Mouse (Mus musculus): ENCODE measurements around the gene Nf2. TPM values are rescaled to one million over a fixed set of nuclear protein-coding genes. Genes with fewer than 3 reads are reported as not detected.

The Nf2 gene
- polyA plus RNA-seq, 1 experiment from 2014 or later, result 93.1 TPM

GRCm38 (mm10) chr11:4865645-4866251, 16.4 kb upstream of the Nf2 start:
- ChIA-PET CTCF (interaction anchor here (1.0 to 2.6 kb wide), 8 partner anchors 8 to 28 kb away, joined by 3 to 11 read pairs (median 6); no protein-coding TSS in a partner anchor), POLR2A (no interaction called here)
- in situ Hi-C loops (cut with MboI; ENCODE audit: low pct_unique_long_range_greater_than_20kb), result loop anchor here (10.0 kb wide), 1 partner anchor 431 kb away; no protein-coding TSS in a partner anchor
- ATAC-seq, result no peak
- no peak for DNase-seq (ENCODE audit: low read depth, low spot score)
- no peaks in the 10 kb centered on the region for H3K27me3 ChIP-seq
- TF ChIP-seq CTCF (IDR thresholded peaks at IDR 0.05), result peak; percentile 75

DNA sequence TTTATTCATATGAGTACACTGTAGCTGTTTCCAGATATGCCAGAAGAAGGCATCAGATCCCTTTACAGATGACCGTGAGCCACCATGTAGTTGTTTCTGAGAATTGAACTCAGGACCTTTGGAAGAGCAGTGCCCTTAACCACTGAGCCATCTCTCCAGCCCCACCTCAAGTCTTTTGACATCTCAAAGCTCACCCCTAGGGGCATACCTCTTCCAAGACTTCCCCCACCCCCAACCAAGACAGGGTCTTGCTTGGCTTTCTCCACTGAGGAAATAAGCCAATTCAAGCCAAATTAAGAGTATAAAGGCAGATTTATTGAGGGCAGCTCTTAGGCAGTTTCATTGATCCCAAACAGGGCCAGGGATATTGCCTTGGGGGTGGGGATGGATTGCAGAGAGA, 13.4 kb upstream of the Nf2 start:
- TF ChIP-seq CTCF (IDR thresholded peaks at IDR 0.05), result no peak
- POLR2A ChIA-PET, result interaction anchor here (0.5 to 0.7 kb wide), 2 partner anchors 14 to 30 kb away, joined by 3 read pairs; no protein-coding TSS in a partner anchor
- CTCF ChIA-PET, result interaction anchor here (1.0 kb wide), 1 partner anchor 20 kb away, joined by 3 read pairs; no protein-coding TSS in a partner anchor
- ATAC-seq (no peak), DNase-seq (ENCODE audit: low read depth, low spot score) (no peak)
- in situ Hi-C loops (cut with MboI; ENCODE audit: low pct_unique_long_range_greater_than_20kb), result loop anchor here (10.0 kb wide), 1 partner anchor 428 kb away; no protein-coding TSS in a partner anchor
- no peaks in the 10 kb centered on the region for H3K27me3 ChIP-seq

GRCm38 (mm10) chr11:4861816-4862604, 12.7 kb upstream of the Nf2 start:
- no peaks in the 10 kb centered on the region for H3K27me3 ChIP-seq
- DNase-seq (ENCODE audit: low read depth, low spot score), result no peak

DNA sequence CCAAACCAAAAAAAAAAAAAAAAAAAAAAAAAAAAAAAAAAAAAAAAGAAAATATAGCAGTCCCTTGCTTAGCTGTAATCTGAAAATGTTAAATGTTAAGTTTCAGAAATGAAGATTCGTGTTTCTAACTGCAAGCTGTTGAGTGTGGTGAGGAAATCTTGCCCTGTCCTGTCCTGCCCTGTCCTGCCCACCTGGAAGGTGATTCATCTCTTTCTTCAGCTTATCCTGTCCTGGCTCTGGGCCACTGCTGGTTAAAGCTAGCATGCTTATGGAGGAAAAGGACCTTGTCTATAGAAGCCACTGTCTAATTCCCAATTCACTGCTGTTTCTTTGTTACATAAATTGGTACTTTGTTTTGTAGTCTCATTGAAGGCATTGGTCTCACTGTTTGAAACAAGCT, 11.7 kb upstream of the Nf2 start:
- H3K27me3 ChIP-seq, result no peaks in the 10 kb centered on the region
- POLR2A ChIA-PET, result no interaction called here

More at GRCm38 (mm10) chr11:4861816-4862604, 12.7 kb upstream of the Nf2 start:
- TF ChIP-seq CTCF (IDR thresholded peaks at IDR 0.05), result no peak
- ATAC-seq, result no peak
- CTCF ChIA-PET, result interaction anchor here (0.9 to 1.1 kb wide), 4 partner anchors 9 to 19 kb away, joined by 3 read pairs; no protein-coding TSS in a partner anchor
- POLR2A ChIA-PET, result interaction anchor here (0.5 to 0.7 kb wide), 2 partner anchors 13 to 29 kb away, joined by 3 read pairs; no protein-coding TSS in a partner anchor
- in situ Hi-C loops (cut with MboI; ENCODE audit: low pct_unique_long_range_greater_than_20kb), result loop anchor here (10.0 kb wide), 1 partner anchor 427 kb away; no protein-coding TSS in a partner anchor

GRCm38 (mm10) chr11:4858416-4858815, 9.1 kb upstream of the Nf2 start:
- ATAC-seq, result no peak
- CTCF ChIA-PET, result interaction anchor here (1.2 to 2.3 kb wide), 4 partner anchors 8 to 24 kb away, joined by 3 to 11 read pairs (median 8); no protein-coding TSS in a partner anchor
- TF ChIP-seq CTCF (IDR thresholded peaks at IDR 0.05), result no peak
- in situ Hi-C loops (cut with MboI; ENCODE audit: low pct_unique_long_range_greater_than_20kb), result no loop called here
- H3K27me3 ChIP-seq, result no peaks in the 10 kb centered on the region
- DNase-seq (ENCODE audit: low read depth, low spot score), result no peak
- POLR2A ChIA-PET, result no interaction called here

More for the DNA sequence above, 11.7 kb upstream of the Nf2 start:
- CTCF ChIA-PET, result interaction anchor here (0.9 to 1.1 kb wide), 4 partner anchors 8 to 17 kb away, joined by 3 read pairs; no protein-coding TSS in a partner anchor
- ATAC-seq (no peak), DNase-seq (ENCODE audit: low read depth, low spot score) (no peak)
- no peak for TF ChIP-seq CTCF (IDR thresholded peaks at IDR 0.05)
- in situ Hi-C loops (cut with MboI; ENCODE audit: low pct_unique_long_range_greater_than_20kb), result loop anchor here (10.0 kb wide), 1 partner anchor 426 kb away; no protein-coding TSS in a partner anchor

GRCm38 (mm10) chr11:4854181-4854580, 4.8 kb upstream of the Nf2 start:
- in situ Hi-C loops (cut with MboI; ENCODE audit: low pct_unique_long_range_greater_than_20kb), result no loop called here
- CTCF ChIA-PET, result interaction anchor here (0.9 to 1.0 kb wide), 2 partner anchors 9 to 42 kb away, joined by 3 read pairs; no protein-coding TSS in a partner anchor
- no peak for ATAC-seq

GRCm38 (mm10) chr11:4853021-4853420, 3.7 kb upstream of the Nf2 start:
- ChIA-PET CTCF (interaction anchor here (1.0 to 1.4 kb wide), 2 partner anchors 8 to 30 kb away, joined by 3 to 4 read pairs; no protein-coding TSS in a partner anchor), POLR2A (no interaction called here)
- in situ Hi-C loops (cut with MboI; ENCODE audit: low pct_unique_long_range_greater_than_20kb), result no loop called here
- ATAC-seq (no peak), DNase-seq (ENCODE audit: low read depth, low spot score) (no peak)
- no peaks in the 10 kb centered on the region for H3K27me3 ChIP-seq
- peak; percentile 14 for TF ChIP-seq CTCF (IDR thresholded peaks at IDR 0.05)

More at GRCm38 (mm10) chr11:4854181-4854580, 4.8 kb upstream of the Nf2 start:
- POLR2A ChIA-PET, result no interaction called here
- TF ChIP-seq CTCF (IDR thresholded peaks at IDR 0.05), result no peak
- no peaks in the 10 kb centered on the region for H3K27me3 ChIP-seq
- DNase-seq (ENCODE audit: low read depth, low spot score), result no peak

- POLR2A ChIA-PET, result no interaction called here
- ATAC-seq (no peak), DNase-seq (ENCODE audit: low read depth, low spot score) (no peak)
- H3K27me3 ChIP-seq, result no peaks in the 10 kb centered on the region
- no peak for TF ChIP-seq CTCF (IDR thresholded peaks at IDR 0.05)
- CTCF ChIA-PET, result interaction anchor here (1.1 kb wide), 1 partner anchor 32 kb away, joined by 3 read pairs; no protein-coding TSS in a partner anchor
- in situ Hi-C loops (cut with MboI; ENCODE audit: low pct_unique_long_range_greater_than_20kb), result no loop called here
Measured at GRCm38 (mm10) chr11:4850404-4850803, 1.1 kb upstream of the Nf2 start.

DNA sequence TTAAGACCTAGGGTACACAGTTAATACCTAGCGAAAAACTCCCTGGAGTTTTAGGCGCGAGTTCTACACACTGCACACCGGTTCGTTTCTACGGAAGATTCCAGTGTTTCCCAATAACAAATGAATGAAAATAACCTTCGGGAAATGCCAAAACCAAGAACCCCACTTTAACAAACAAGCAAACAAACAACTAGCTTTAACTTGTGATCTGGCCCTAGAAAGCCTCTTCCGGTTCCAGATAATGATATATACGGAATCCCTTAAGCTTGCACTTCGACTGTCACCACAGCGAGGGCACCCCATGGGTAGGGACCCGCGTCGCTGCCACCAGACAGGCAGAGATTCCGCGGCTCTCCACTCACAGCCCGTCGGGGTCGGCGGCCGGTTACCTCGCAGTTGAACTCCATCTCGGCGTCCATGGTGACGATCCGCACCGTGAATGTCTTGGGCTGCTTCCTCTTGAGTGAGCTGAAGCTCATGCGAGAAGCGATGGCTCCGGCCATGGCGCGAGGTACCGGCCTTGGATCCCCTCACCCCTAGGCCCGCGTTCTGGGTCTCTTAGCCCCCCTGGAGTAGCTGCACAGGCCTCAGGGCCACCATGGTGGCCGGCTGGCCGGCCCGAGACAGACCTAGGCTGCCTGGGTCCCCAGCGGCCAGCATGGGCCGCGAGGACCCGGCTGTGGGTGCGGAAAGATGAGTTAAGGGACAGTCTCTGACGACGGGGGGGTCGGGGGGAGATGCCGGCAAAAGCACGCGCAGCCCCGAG, 670 bp downstream of the Nf2 start:
- peak; percentile 2 for ATAC-seq
- ChIA-PET CTCF (interaction anchor here (1.2 to 3.0 kb wide), 5 partner anchors 9 to 19 kb away, joined by 3 to 10 read pairs (median 4); no protein-coding TSS in a partner anchor), POLR2A (interaction anchor here (0.6 to 1.4 kb wide), 5 partner anchors 9 to 20 kb away, joined by 3 to 4 read pairs (median 3); no protein-coding TSS in a partner anchor)
- DNase-seq (ENCODE audit: low read depth, low spot score), result no peak
- no peak for TF ChIP-seq CTCF (IDR thresholded peaks at IDR 0.05)
- H3K27me3 ChIP-seq, result no peaks in the 10 kb centered on the region
- in situ Hi-C loops (cut with MboI; ENCODE audit: low pct_unique_long_range_greater_than_20kb), result loop anchor here (25.0 kb wide), 1 partner anchor 611 kb away; the partner anchor contains the start of gene Osm

Data from Patski (cell line).